Mouse (Mus musculus): Measurements from ENCODE around the gene Exosc5. TPM values are rescaled to one million over a fixed set of nuclear protein-coding genes. Genes with fewer than 3 reads are reported as not detected.

Gene Exosc5
- polyA plus RNA-seq, 1 experiment from 2014 or later = 81.4 TPM

DNA sequence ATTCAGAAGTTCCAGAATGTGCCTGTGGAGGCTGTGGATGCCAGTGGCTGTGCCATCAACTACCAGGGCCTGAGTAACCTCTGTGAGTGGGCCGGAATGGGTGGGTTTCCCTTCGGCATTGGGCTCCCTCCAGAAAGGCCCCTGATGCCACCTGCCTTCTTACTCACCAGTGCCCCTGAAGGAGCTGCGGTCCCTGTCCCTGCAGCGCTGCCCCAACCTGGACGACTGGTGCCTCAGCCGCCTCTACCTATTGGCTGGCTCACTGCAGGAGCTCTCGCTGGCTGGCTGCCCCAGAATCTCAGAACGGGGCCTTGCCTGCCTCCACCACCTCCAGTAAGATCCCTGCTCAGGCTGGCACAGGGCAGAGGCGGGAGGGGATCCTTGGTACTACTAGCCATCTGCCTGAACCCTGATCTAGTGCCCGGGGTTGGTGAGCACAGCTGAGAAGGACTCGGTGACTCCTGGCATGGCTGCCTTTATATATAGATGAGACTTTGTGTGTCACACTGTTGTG lies 35.0 kb upstream of the Exosc5 start:
- Histone ChIP-seq H3K36me3 (peaks cover 24% of the 10 kb centered on the region), H3K4me3 (no peak overlapping the region), H3K9me3 (replicated peaks) (no peaks in the 10 kb centered on the region), H3K4me1 (peaks cover 28% of the 10 kb centered on the region), H3K27ac (replicated peaks) (no peak overlapping the region), H3K27me3 (ENCODE audit: low read depth, poor library complexity, severe bottlenecking) (peaks cover 25% of the 10 kb centered on the region)
- DNase-seq (ENCODE audit: low spot score) = no peak
- WGBS = 88% methylated on average over 11 of the region's 11 CpGs

DNA sequence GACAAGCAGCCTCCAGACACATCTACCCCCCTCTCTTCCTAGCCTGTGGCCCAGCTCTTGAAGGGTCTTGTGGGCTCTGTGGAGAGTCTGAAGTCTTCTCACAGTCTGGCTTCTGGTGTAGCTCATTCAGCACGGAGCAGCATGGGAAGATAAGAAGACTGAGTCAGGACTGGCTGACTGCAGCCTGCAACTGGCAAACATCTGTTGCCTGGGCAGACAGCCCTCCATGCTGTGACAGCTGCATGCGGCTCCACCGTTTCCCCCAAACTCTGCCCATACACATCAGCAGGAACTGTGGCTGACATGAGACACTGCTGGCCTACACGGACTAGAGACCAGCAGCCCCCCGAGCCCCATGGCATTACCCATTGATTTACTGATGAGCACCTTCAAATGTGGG lies 34.1 kb upstream of the Exosc5 start:
- peaks cover 31% of the 10 kb centered on the region for H3K36me3 ChIP-seq
- peaks cover 28% of the 10 kb centered on the region for H3K27me3 ChIP-seq (ENCODE audit: low read depth, poor library complexity, severe bottlenecking)
- no peak for DNase-seq (ENCODE audit: low spot score)
- no peak overlapping the region for H3K4me3 ChIP-seq
- 85% methylated on average over 5 of the region's 5 CpGs for WGBS
- no peaks in the 10 kb centered on the region for H3K9me3 ChIP-seq (replicated peaks)
- peaks cover 20% of the 10 kb centered on the region for H3K4me1 ChIP-seq
- no peak overlapping the region for H3K27ac ChIP-seq (replicated peaks)

DNA sequence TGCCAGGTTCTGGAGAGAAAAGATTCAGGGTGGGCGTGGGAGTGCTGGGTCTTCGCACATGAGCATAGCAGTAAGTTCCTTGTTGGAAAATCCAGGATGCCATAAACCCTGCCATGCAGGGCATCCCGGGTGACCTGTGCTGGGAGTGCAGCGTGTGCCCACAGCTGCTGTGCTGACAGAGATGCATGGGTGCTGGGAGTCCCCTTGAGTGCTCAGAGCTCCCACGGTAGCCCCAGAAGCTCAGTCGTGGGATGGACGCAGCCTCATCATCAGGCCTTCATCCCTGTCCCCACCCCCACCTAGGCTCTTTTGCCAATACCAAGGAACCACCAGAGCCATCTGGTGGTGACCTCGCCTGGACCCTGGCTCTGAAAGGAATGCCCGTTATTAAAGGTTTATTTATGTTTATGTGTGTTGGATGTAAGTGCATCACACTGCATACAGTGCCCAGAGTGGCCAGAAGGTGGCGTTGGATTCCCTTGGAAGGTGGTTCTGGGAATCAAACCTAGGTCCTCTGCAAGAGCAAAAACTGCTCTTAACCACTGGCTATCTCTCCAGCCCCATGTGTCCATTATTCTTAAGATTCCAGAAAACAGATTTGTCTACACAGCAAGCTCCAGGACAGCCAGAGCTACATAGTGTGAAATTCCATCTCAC lies 33.2 kb upstream of the Exosc5 start:
- no peaks in the 10 kb centered on the region for H3K9me3 ChIP-seq (replicated peaks)
- H3K27ac ChIP-seq (replicated peaks) = no peak overlapping the region
- peaks cover 40% of the 10 kb centered on the region for H3K36me3 ChIP-seq
- H3K4me1 ChIP-seq = peaks cover 16% of the 10 kb centered on the region
- peaks cover 28% of the 10 kb centered on the region for H3K27me3 ChIP-seq (ENCODE audit: low read depth, poor library complexity, severe bottlenecking)
- DNase-seq (ENCODE audit: low spot score) = no peak
- no peak overlapping the region for H3K4me3 ChIP-seq
- 78% methylated on average over 10 of the region's 10 CpGs for WGBS

DNA sequence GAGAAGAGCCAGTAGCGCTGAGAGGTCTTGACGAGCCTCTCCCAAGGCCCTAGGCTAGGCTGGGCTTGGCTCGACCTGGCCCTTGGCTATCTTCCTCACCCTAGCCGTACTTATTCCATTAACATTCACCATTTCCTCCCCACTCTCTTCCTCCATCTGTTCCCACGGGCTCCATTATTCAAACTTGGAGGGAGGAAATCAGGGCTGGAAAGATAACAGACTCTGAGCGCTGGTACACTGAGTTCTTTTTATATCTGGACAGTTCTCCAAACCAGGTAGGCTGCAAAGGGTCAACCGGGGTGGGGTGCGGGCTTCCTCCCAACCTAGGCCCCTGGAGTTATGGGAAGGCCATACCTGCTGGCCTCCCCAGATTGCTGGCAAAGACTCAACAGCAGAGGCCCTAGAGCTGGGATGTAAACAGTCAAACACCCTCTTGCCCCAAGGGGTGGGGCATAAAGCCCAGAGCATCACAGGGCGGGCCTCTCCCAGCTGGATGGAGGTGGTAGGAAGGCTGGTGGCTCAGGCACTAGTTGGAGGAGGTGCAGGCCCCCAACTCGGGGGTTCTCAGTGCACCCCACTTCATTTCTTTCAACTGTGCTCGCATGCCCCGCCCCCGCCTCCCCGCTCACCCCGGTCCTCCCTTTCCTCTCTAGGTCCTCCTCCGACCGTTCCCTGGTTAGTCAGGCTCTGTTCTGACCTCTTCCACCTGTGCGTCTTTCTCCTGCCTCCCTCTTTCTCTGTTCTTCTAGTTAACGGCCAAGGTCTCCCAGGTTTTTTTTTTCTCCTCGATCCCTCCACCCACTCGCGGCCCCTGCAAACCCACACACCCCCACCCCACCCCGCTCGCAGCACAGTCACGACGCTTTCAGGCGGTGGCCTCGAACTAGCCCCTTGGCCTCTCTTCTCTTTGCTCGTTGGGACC lies 32.2 kb upstream of the Exosc5 start, which contains the start of gene B3gnt8:
Gene B3gnt8, plus strand, starts transcription at position 146 of the 922 bp plus-strand sequence.
- 23% methylated on average over 29 of the region's 29 CpGs for WGBS
- H3K27ac ChIP-seq (replicated peaks) = peak within 1 kb of the TSS; percentile 39; the same call in 1 of the 2 replicates
- peak within 1 kb of the TSS; percentile 49 for H3K4me3 ChIP-seq
- peaks cover 50% of the 10 kb centered on the region for H3K36me3 ChIP-seq
- H3K4me1 ChIP-seq = peaks cover 16% of the 10 kb centered on the region
- DNase-seq (ENCODE audit: low spot score) = no peak
- H3K27me3 ChIP-seq (ENCODE audit: low read depth, poor library complexity, severe bottlenecking) = peaks cover 28% of the 10 kb centered on the region
- no peaks in the 10 kb centered on the region for H3K9me3 ChIP-seq (replicated peaks)

DNA sequence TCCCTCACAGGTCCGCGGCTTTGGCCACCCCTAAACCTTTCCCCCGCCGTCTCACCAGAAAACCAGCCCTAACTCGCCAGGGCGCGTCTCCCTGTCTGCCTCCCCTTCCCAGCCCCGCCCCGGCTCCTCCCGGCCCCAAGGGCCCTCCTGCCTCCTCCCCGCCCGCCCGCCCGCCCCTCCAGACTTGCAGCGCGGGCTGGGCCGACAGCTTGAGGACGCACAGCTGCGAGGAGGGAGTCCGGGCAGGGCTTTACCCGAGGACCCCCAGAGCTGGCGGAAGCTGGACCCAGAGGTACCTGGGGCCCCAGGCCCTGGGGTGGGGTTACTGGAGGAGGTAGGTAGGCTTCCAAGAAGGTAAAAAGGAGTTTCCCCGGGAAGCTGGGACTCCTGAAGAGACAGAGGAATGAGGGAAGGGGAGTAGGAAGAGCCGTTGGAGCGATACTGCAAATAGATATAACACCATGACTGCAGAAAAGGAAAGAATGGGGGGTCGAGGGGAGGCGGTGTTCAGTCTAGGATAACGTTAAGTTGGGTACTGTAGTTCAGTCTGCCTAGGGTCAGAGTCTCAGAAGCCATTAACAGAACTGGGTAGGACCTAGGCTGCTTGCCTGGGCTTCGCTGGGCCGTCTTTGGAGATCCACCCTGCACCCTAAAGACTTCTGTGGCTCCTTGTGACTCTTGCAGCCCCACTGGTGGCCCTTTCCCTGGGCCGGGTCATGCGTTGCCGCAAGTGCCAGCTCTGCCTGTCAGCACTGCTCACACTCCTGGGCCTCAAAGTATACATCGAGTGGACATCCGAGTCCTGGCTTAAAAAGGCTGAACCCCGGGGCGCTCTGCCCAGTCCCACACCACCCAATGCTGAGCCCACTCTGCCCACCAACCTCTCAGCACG lies 31.3 kb upstream of the Exosc5 start:
- Histone ChIP-seq H3K4me3 (peak overlapping the region; percentile 49), H3K4me1 (peaks cover 16% of the 10 kb centered on the region), H3K27me3 (ENCODE audit: low read depth, poor library complexity, severe bottlenecking) (peaks cover 28% of the 10 kb centered on the region), H3K27ac (replicated peaks) (peak overlapping the region; percentile 39; the same call in 1 of the 2 replicates), H3K36me3 (peaks cover 48% of the 10 kb centered on the region), H3K9me3 (replicated peaks) (no peaks in the 10 kb centered on the region)
- peak; percentile 59 for DNase-seq (ENCODE audit: low spot score)
- WGBS = 21% methylated on average over 34 of the region's 38 CpGs

DNA sequence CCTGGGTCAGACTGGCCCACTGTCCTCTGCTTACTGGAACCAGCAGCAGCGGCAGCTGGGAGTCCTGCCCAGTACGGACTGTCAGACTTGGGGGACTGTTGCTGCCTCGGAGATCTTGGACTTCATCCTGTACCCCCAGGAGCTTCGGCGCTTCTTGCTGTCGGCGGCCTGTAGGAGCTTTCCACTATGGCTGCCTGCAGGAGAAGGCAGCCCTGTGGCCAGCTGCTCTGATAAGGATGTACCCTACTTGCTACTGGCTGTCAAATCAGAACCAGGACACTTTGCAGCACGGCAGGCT lies 30.7 kb upstream of the Exosc5 start:
- H3K27ac ChIP-seq (replicated peaks) = no peak overlapping the region

DNA sequence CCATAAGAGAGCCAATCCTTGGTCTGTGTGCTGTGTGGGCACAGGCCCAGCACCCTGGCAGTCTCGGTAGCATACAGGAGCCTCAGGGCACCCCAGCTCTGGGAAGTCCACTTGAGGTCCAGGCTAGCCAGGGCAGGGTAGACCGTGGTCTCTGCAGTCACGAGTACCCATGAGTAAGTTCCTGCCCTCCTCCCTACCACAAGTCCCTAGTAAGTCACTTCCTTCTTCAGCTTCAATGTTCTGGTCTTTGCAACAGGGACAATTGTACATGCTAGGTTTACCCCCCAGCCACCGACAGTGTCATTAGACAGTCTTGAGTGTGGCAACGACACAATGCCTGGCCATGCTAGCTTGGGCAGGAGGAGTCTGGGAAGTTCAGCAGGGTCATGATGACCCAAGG lies 26.3 kb upstream of the Exosc5 start:
- no peak overlapping the region for H3K27ac ChIP-seq (replicated peaks)
- H3K36me3 ChIP-seq = peaks cover 57% of the 10 kb centered on the region
- no peak for DNase-seq (ENCODE audit: low spot score)
- peaks cover 5% of the 10 kb centered on the region for H3K4me1 ChIP-seq
- H3K9me3 ChIP-seq (replicated peaks) = no peaks in the 10 kb centered on the region
- 95% methylated on average over 5 of the region's 5 CpGs for WGBS
- peaks cover 16% of the 10 kb centered on the region for H3K27me3 ChIP-seq (ENCODE audit: low read depth, poor library complexity, severe bottlenecking)
- no peak overlapping the region for H3K4me3 ChIP-seq

More for the DNA sequence above, 30.7 kb upstream of the Exosc5 start:
- Histone ChIP-seq H3K36me3 (peaks cover 54% of the 10 kb centered on the region), H3K4me3 (no peak overlapping the region), H3K9me3 (replicated peaks) (no peaks in the 10 kb centered on the region), H3K27me3 (ENCODE audit: low read depth, poor library complexity, severe bottlenecking) (peaks cover 28% of the 10 kb centered on the region), H3K4me1 (peaks cover 16% of the 10 kb centered on the region)
- DNase-seq (ENCODE audit: low spot score) = no peak
- 70% methylated on average over 8 of the region's 8 CpGs for WGBS

DNA sequence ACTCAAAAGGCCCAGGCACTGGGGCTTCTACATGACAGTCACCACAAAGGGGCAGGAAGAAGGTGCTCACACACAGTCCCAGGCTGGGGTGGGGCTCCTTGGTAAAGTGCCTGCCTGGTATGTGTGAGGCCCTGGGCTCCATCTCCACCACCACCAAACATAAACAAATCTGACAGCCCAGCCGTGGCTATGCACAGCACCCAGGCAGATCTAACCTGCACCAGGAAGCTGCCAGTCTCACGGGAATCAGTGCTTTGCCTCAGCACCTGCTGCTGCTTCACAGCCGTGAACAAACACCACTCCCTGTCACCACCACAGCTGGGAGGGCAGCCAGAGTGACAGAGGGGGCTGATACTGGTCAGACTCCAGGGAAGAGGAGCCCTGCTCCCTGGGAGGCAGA lies 22.6 kb upstream of the Exosc5 start:
- WGBS = 67% methylated on average over 3 of the region's 3 CpGs
- peaks cover 46% of the 10 kb centered on the region for H3K36me3 ChIP-seq

DNA sequence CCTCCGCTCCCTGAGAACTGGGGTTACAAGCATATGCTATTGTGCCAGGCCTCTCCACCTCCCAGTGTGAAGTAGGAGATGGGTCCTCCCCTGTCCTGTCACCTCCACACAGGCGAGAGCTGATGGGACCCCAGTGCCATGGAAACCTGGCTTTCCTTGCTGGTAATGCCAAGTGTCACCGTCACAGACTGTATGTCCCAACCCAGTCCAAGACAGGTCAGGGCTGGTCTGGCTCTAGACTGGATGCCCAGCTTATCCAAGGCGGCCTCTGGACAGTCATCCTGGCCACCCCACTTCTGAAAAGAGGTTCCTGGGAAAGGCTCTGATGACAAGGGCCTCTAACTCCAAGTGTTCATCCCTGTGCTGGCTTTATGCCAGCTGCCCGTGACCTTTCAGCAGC lies 21.9 kb upstream of the Exosc5 start:
- WGBS = 93% methylated on average over 5 of the region's 5 CpGs

More for the DNA sequence above, 22.6 kb upstream of the Exosc5 start:
- Histone ChIP-seq H3K9me3 (replicated peaks) (no peaks in the 10 kb centered on the region), H3K4me3 (no peak overlapping the region), H3K27me3 (ENCODE audit: low read depth, poor library complexity, severe bottlenecking) (no peaks in the 10 kb centered on the region), H3K27ac (replicated peaks) (no peak overlapping the region), H3K4me1 (no peaks in the 10 kb centered on the region)
- no peak for DNase-seq (ENCODE audit: low spot score)

DNA sequence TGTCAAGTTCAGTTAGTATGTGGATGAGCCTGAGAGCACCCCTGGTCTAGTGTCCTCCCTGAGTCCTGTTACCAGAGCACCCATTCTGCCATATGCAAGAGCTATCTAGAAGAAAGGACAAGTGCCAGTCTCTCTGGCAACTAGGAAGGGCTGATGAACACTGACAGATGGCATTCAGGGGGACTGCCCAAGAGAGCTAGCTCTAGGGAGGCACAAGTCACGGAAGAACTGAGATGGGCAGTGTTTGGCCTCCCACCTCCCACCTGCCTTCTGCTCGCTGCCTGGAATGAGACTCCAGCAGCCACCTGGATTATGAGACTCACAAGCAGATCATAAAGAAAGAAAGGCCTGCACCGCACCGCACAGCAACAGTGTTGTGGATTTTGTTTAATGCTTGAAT lies 19.2 kb upstream of the Exosc5 start:
- WGBS = 93% methylated on average over 4 of the region's 4 CpGs
- Histone ChIP-seq H3K36me3 (peaks cover 32% of the 10 kb centered on the region), H3K4me1 (no peaks in the 10 kb centered on the region), H3K4me3 (no peak overlapping the region), H3K27me3 (ENCODE audit: low read depth, poor library complexity, severe bottlenecking) (no peaks in the 10 kb centered on the region), H3K27ac (replicated peaks) (no peak overlapping the region), H3K9me3 (replicated peaks) (no peaks in the 10 kb centered on the region)
- DNase-seq (ENCODE audit: low spot score) = no peak

More for the DNA sequence above, 21.9 kb upstream of the Exosc5 start:
- H3K27me3 ChIP-seq (ENCODE audit: low read depth, poor library complexity, severe bottlenecking) = no peaks in the 10 kb centered on the region
- H3K9me3 ChIP-seq (replicated peaks) = no peaks in the 10 kb centered on the region
- no peak overlapping the region for H3K4me3 ChIP-seq
- H3K36me3 ChIP-seq = peaks cover 40% of the 10 kb centered on the region
- no peak for DNase-seq (ENCODE audit: low spot score)
- H3K27ac ChIP-seq (replicated peaks) = no peak overlapping the region
- H3K4me1 ChIP-seq = no peaks in the 10 kb centered on the region

DNA sequence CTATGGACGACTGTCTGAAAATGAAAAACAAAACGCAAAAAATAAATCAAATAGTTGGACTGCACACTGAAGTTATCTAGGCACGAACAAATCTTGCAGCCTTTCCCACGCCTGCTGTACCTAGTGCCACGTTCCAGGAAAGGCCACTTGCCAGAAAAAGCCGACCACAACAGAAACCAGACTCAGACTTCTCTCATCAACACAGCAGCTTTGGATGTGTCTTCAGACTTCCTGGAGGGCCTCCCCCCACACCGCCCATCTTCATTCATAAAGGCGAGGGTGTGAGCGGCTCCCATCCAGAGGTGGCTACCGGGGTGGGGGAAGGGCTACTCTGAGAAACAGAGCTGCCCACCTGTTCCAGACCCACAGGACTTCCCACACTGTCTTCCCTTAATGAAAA lies 14.8 kb upstream of the Exosc5 start:
- H3K27ac ChIP-seq (replicated peaks) = no peak overlapping the region
- DNase-seq (ENCODE audit: low spot score) = no peak
- peaks cover 4% of the 10 kb centered on the region for H3K4me1 ChIP-seq
- no peaks in the 10 kb centered on the region for H3K9me3 ChIP-seq (replicated peaks)
- H3K4me3 ChIP-seq = no peak overlapping the region
- peaks cover 5% of the 10 kb centered on the region for H3K36me3 ChIP-seq
- 86% methylated on average over 10 of the region's 10 CpGs for WGBS
- H3K27me3 ChIP-seq (ENCODE audit: low read depth, poor library complexity, severe bottlenecking) = no peaks in the 10 kb centered on the region

DNA sequence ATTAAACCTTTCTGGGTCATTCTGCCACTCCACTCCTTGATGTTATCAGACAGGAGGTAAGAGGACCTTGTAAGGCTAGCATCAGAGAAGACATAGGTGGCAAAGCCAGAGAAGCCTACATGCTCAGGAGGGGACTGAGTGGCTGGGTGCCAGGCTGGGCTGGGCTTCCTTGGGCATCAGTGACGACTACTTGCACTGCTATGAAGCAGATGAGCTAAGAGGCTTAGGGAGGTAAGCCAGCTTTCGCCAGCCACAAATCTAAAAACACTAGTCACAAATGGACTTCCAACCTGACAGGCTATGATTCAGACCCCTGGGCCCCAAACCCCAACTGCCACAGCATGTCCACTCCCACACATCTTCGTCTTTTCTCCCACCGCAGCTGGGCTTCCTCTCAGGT lies 14.3 kb upstream of the Exosc5 start:
- peaks cover 5% of the 10 kb centered on the region for H3K36me3 ChIP-seq
- H3K27me3 ChIP-seq (ENCODE audit: low read depth, poor library complexity, severe bottlenecking) = no peaks in the 10 kb centered on the region
- 81% methylated on average over 4 of the region's 4 CpGs for WGBS
- no peaks in the 10 kb centered on the region for H3K9me3 ChIP-seq (replicated peaks)
- no peak overlapping the region for H3K4me3 ChIP-seq
- no peak overlapping the region for H3K27ac ChIP-seq (replicated peaks)
- peaks cover 8% of the 10 kb centered on the region for H3K4me1 ChIP-seq
- no peak for DNase-seq (ENCODE audit: low spot score)

All from midbrain, embryonic 10.5 days (tissue).